ENCODE assay signal across 8 mouse cellular contexts in genomic region chr11:52168461-52168860, GRCm38 (mm10). TPM values are rescaled to one million over a fixed set of nuclear protein-coding genes. Genes with fewer than 3 reads are reported as not detected.
A peak's percentile ranks its signal among the peaks of the same experiment; 100 is the strongest.
DNase-seq lines count a peak whose midpoint lies in the region; ATAC-seq and TF ChIP-seq lines count a peak whose summit lies in the region.

No protein-coding gene starts in this region.

- H3K36me3 ChIP-seq in heart, embryonic 12.5 days: no peaks in the 10 kb centered on the region
- H3K36me3 ChIP-seq in ES-E14 (ENCODE audit: control insufficient read depth, insufficient read depth, low read length, poor library complexity, severe bottlenecking): no peaks in the 10 kb centered on the region
- no peaks in the 10 kb centered on the region for H3K36me3 ChIP-seq in hindbrain, embryonic 10.5 days

- H3K4me1 ChIP-seq in heart, embryonic 12.5 days (replicated peaks): peaks cover 13% of the 10 kb centered on the region; the same call in 1 of the 2 replicates
- peaks cover 0 to 2% of the 10 kb centered on the region in 2 experiments; a peak in 1 of 4 replicates for H3K4me1 ChIP-seq in ES-E14 (ENCODE audit: control insufficient read depth in 2 of 2, insufficient read depth in 2 of 2, low read length in 2 of 2, poor library complexity in 1 of 2)
- no peaks in the 10 kb centered on the region; the same call in 1 of the 2 replicates for H3K4me1 ChIP-seq in hindbrain, embryonic 10.5 days (replicated peaks)

- H3K4me3 ChIP-seq in heart, embryonic 12.5 days: peak overlapping the region; percentile 62
- H3K4me3 ChIP-seq in ES-E14 (ENCODE audit: insufficient read depth in 1 of 2, low read depth in 1 of 2, low read length in 2 of 2, poor library complexity in 1 of 2, severe bottlenecking in 1 of 2): peak overlapping the region; percentile 59 to 77
- peak overlapping the region; percentile 56 for H3K4me3 ChIP-seq in hindbrain, embryonic 10.5 days

- H3K27me3 ChIP-seq in heart, embryonic 12.5 days (replicated peaks): peaks cover 46% of the 10 kb centered on the region
- H3K27me3 ChIP-seq in hindbrain, embryonic 10.5 days (ENCODE audit: insufficient read depth, poor library complexity, severe bottlenecking): peaks cover 64% of the 10 kb centered on the region

- no peaks in the 10 kb centered on the region for H3K9me3 ChIP-seq in heart, embryonic 12.5 days (replicated peaks)
- H3K9me3 ChIP-seq in ES-E14 (ENCODE audit: control insufficient read depth, insufficient read depth, low read depth, low read length): no peaks in the 10 kb centered on the region
- no peaks in the 10 kb centered on the region for H3K9me3 ChIP-seq in hindbrain, embryonic 10.5 days

- H3K9ac ChIP-seq in heart, embryonic 12.5 days: peak overlapping the region; percentile 74
- H3K9ac ChIP-seq in ES-E14 (ENCODE audit: insufficient read depth, low read depth, low read length, poor library complexity, severe bottlenecking): no peak overlapping the region

- no peak for ATAC-seq in heart, embryonic 12.5 days (ENCODE audit: insufficient number of reproducible peaks, low FRiP score)

- no peak for DNase-seq in heart, postnatal 4 days
- no peak for DNase-seq in ES-E14 (ENCODE audit: low read depth, low spot score)
- DNase-seq in hindbrain, embryonic 10.5 days (ENCODE audit: low spot score): no peak
- peak; percentile 19 for DNase-seq in lung, postnatal 36 days
- DNase-seq in c-Kit-positive CD71-positive TER-119-positive erythroid progenitor cells, embryonic 14.5 days (ENCODE audit: low spot score): no peak
- no peak for DNase-seq in right cerebral cortex, adult 2 months (ENCODE audit: low spot score in 2 of 2)
- no peak for DNase-seq in left cerebral cortex, adult 9 months (ENCODE audit: low spot score in 2 of 2)

- 14% methylated on average over 12 of the region's 12 CpGs for WGBS in heart, embryonic 12.5 days
- WGBS in hindbrain, embryonic 10.5 days: 24% methylated on average over 12 of the region's 12 CpGs

- in situ Hi-C loops in ES-E14 (cut with MboI; ENCODE audit: low sequenced_read_pairs in 2 of 2, unreplicated experiment in 2 of 2): no loop called here

- no peak overlapping the region for H3K27ac ChIP-seq in heart, embryonic 12.5 days (ENCODE audit: poor library complexity, severe bottlenecking)
- no peak overlapping the region for H3K27ac ChIP-seq in ES-E14 (ENCODE audit: insufficient read depth, low read depth, low read length, poor library complexity, severe bottlenecking)
- no peak overlapping the region for H3K27ac ChIP-seq in hindbrain, embryonic 10.5 days

- peak overlapping the region; percentile 95 for H3K4me2 ChIP-seq in heart, embryonic 12.5 days

TF ChIP-seq in ES-E14, 5 proteins besides CTCF, POLR2A, EP300 and RAD21:
- TF ChIP-seq MAFK (IDR thresholded peaks at IDR 0.05; ENCODE audit: insufficient read depth, low read depth, low read length): no peak
- no peak for TF ChIP-seq HCFC1 (IDR thresholded peaks at IDR 0.05; ENCODE audit: borderline replicate concordance, insufficient read depth, low read length)
- TF ChIP-seq ZC3H11A (IDR thresholded peaks at IDR 0.05; ENCODE audit: borderline replicate concordance, low read depth, low read length): no peak
- no peak for TF ChIP-seq ZNF384 (IDR thresholded peaks at IDR 0.05; ENCODE audit: low read depth, low read length)
- no peak for TF ChIP-seq CHD2 (IDR thresholded peaks at IDR 0.05; ENCODE audit: low read depth, low read length)

RNA-seq across cellular contexts. Expression of gene Olfr1373, which starts 23.1 kb away (rescaled TPM):
- polyA plus RNA-seq in heart, embryonic 12.5 days (2016; fragmentation: Nextera tagmentation; extraction: Ambion mirVana): not detected in 2 replicates
- total RNA-seq in heart, postnatal 4 days (2021): not detected
- total RNA-seq in ES-E14 (2012; rRNA removed): not detected in 2 replicates
- polyA plus RNA-seq in hindbrain, embryonic 10.5 days (2016; fragmentation: Nextera tagmentation; extraction: Ambion mirVana): not detected in 2 replicates

RNA-seq across cellular contexts. Expression of gene Olfr1371, which starts 45.3 kb away (rescaled TPM):
- not detected in 2 replicates for polyA plus RNA-seq in heart, embryonic 12.5 days (2016; fragmentation: Nextera tagmentation; extraction: Ambion mirVana)
- total RNA-seq in heart, postnatal 4 days (2021): not detected
- total RNA-seq in ES-E14 (2012; rRNA removed): not detected in 2 replicates
- polyA plus RNA-seq in hindbrain, embryonic 10.5 days (2016; fragmentation: Nextera tagmentation; extraction: Ambion mirVana): not detected in 2 replicates
